Mouse (Mus musculus) retina, postnatal 1 day (tissue): ENCODE measurements around the gene Phlpp2.
A peak's percentile ranks its signal among the peaks of the same experiment; 100 is the strongest.

Experiments used
- DNase-seq: peaks from one replicate; pipeline ENCODE4 v3.0.0-alpha.2; 2012

Gene Phlpp2

DNA sequence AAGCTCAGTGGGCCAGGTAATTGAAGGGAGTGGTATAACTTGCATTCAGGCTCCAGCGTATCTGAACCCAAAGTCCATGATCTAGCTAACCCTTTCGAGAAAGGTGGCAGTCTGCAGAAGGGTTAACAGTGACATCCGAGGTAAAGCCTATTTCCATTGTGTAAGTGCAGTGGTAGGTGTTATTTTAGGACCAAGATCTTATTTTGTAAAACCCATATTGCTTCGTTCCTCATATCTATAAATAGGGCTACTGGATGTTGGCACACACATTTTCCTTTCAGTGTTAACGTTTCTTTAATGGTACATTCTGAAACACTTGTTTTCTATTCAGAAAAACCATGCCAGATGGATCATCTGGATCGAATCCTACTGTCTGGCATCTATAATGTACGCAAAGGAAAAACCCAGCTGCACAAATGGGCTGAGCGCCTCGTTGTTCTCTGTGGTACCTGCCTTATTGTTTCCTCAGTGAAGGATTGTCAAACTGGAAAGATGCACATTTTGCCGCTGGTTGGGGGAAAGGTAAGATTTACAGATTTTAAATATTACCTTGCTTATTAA, 35.6 kb downstream of the Phlpp2 start:
- no peak for DNase-seq

DNA sequence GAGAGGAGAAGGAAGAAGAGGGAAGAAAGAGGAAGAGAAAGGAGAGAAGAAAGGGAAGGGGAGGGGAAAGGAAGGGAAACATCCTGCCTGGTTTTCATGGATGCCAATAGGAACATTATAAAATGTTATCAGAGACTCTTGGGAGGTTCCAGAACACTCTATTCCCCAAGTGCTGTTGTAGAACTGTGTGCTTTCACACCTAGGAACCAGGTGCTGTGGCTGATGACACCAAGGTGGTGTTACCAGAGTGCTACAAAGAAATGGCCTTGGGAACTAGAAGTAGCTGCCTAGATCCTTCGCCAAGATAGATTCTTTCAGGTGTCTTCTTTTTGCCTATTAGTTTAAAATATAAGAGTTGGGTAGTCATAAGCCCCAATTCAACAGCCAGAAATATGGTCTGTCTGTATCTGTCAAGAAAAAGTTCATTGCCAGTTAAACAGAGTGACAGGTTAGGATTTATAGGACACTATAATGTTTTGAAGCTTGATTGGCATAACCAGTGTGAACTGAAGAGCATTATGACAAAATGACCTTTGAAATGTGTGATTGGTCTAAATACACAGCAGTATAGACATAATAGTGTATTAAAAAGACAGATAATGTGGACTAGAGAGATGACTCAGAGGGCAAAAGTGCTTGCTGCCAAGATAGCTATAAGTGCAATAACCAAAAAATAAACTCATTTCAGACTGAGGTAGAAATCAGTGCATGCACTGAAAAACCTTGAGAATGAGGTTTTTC, 36.8 kb downstream of the Phlpp2 start:
- no peak for DNase-seq

DNA sequence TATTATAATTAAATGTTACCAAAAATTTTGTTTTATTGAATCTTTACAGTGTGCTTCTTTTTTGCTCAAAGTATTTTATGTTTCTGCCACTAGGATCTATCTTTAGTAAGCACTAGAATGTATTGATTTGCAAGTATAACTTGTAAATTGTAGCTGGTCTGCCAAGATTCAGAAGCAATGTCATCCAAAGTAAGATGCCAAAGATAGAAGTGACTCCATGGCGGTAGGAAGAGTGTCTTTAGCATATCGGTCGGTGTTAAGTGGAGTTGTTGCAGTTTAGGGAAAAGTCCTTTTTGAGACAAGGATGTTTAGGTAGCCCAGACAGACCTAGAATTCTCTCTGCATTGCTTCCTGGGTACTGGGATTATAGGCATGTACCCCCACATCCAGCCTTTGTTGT, 38.6 kb downstream of the Phlpp2 start:
- DNase-seq: no peak

DNA sequence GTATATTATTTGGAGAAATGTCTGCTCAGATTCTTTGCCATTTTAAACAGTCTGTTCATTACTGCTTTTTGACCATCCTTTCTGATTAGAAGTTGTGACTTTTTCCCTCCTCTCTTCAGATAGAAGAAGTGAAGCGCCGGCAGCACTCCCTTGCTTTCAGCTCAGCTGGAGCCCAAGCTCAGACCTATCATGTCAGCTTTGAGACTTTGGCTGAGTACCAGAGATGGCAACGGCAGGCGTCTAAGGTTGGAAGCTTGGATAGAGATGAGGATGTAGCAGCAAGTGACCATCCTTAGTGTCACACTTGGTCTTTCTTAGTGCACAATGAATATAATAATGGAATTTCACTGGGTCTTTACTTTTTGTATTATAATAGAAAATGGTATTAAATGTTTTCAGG, 39.0 kb downstream of the Phlpp2 start:
- no peak for DNase-seq

DNA sequence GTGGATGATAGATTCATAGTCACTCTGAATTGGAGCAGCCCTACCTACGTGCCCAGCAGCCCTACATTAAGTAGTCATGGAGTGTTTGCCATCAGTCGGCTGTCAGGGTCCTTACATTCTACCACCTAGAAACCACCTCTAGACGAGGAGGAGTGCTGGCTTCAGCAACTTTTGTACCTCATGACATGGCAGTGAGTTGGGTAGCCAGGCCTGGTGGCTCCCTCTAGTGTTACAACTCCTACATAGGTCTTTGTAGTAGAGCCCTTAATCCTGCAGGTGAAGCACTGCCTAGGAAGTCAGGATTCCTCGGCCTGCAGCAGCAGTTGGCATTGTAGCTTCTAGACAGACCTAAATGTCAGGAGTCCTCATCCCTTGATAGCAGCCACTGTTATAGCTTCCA, 48.9 kb downstream of the Phlpp2 start:
- DNase-seq: peak; percentile 62

DNA sequence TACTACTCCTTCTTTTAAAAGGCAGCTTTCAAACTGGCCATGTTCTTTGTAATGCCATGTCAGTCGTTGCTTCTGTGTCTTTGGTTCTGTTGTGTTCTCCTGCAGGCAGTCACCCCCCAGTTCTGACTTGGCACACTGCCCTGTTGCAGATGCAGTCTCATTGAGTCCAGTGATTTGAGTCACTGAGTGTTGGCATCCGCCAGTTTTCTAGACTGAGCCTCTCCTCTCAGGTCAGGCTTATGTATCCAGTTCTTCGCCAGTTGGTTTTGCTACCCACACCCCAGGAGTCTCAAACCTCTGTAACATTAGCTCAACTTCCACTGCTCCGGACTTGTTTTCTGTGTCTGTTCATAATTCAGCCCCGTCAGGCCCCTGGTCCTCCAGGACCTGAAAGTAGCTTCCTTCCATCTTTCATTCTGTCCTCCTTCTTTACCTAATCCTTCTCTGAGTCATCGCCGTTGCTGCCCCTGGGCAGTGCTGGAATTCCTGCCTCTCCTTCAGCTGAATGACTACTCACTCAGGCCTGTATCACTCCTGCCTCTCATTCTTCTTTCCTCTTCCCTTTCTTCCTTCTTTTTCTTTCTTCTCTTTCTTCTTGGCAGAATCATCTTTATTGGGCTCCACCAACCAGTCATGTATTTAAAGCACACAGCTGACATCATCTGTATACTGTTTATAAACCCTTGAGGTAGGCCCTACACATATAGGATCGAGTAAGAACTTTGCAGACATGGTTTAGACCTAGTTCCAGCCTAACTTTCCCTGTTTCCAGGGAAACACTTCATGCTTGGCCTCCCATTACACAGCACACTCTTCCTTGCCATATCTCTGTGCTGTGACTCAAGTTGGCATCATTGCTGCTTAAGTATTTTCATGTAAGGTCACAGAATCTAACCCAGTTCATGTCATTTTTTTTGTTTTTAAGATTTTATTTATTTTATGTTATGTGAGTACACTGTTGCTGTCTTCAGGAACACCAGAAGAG, 52.4 kb downstream of the Phlpp2 start:
- DNase-seq: no peak

DNA sequence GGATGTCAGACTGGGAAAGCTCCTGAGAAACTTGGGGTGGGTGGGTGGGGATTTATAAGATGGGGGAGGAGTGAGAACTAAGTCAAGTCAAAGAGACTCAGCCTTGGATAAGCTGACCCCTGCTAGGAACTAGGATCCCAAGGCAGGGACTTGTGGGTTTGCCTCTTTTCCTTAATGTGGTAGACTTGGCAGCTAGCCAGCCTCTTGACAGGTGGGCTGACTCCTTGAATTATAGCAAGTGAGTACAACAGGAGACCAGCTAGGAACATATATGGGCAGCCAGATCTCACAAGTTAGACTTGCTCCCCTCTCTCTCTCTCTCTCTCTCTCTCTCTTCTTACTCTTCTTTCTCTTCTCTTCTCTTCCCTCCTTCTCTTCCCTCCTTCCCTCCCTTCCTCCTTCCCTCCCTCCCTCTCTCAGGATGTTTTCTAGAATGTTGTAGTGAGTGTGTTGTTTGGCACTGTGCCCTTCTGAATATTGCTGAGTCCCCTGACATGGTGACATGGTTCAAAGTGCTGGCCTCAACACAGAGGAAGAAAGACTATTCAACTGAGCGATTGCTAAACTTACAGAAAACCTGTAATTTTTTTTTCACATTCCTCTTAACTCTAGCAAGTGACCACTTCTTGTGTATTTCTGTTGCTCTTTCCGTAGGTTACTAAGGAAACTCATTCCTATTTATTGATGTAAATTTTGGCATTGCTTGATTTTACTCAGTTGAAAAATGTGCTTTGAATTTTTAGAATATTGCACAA, 73.4 kb downstream of the Phlpp2 start:
- no peak for DNase-seq

DNA sequence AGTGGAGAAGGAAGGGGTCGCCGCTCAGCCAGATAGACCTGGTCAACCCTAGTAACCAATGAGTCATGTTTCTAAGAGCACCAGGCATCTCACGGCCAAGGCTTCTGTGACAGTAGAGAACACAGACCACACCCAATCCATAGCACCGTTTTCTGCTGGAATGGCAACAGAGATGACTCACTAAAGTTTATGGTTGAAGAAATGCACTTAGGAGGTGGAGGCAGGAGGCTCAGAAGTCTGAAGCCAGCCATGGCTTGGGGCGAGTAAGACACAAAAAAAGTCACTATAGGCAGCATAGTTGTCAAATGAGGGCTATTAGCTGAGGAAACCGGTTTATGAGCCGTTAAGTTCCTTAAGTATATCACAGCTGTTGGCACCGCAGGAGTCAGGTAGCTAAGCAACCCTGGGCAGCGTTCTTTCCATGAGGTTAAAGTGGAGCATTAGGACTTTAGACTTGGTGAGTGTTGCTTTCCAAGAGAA, 76.9 kb downstream of the Phlpp2 start:
- peak; percentile 66 for DNase-seq

DNA sequence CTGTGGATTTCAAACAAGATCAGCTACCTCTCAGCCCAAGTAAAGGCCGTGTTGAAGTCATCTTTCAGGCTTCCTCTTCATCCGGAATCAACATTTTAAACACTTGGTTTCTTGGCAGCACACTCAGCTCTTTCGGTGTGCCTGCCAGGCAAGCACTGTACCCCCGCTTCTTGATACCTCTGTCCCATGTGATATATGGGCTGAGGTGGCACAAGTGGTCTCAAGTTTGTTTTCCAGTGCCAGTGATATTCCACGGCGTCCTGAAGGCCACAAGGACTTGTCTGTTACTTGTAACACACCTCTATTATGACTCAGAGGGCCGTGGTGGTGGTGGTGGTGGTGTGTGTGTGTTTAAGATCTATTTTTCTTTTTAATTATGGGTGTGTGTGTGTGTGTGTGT, 77.4 kb downstream of the Phlpp2 start:
- no peak for DNase-seq

DNA sequence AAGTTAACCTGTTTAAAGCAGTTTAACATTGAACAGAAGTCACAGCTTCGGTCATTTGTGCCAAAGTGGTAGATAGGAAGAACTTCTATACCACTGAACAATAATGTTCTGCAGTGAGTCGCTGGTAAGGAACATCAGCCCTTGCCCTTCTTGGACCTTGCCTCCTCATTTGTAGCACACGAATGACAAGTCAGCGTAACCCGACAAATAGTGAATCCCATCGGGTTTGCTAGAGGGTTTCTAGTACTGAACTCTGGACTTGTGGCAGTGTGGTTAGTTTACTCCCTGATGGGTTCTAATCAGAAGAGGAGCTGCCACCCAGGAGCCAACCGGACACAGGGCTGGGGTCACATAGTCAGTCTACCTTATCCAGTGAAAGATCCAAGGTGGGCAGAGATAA, 77.9 kb downstream of the Phlpp2 start:
- no peak for DNase-seq

DNA sequence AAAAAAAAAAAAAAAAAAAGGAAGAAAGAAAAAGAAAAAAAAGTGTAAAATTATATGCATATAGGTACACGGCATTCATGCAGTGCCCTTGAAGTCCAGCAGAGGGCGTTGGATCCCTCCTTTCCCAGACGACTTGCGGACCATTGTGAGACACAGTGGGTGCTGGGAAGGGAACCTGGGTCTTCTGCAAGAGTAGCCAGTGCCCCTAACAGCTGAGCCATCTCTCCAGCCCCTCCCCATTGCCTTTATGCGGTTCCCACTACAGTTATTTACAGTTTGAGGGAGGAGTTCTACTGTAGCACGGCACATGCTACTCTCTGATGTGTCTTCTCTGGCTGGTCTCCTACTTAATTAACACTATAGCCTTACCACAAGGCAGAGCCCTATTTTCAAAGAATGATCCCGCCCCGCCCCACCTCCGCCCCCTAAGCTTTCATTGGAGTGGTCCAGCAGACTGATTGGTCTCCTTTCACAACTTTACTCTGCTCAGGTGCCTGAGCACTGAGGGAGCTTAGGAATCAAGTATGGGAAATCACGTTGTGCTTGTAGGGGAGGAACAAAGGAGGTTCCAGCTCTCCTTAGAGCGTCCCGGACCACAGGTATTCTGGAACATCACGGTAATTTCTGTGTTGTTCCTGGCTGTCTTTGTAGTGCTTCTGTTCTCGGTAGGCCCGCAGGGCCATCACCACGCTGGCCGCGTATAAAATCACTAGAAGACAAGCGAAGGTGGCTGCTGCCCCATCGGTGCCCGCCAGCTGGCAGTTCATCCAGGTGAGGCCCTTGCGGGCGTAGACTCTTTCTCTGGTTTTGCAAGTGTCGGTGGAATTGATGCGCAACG, 79.3 kb downstream of the Phlpp2 start:
- DNase-seq: peak; percentile 67

DNA sequence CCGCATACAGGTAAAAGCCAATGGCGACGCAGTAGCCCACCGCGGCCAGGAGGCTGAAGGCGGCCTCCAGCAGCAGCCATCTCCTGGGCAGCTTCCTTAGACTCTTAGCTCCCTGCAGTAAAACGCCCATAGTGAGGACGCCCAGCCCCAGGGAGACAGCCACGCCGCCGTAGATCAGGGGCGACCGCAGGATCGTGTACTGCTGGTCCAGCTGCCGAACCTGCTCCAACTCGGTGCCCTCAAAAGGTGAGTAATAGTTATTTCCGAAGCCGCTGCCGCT, 79.9 kb downstream of the Phlpp2 start:
- DNase-seq: no peak

DNA sequence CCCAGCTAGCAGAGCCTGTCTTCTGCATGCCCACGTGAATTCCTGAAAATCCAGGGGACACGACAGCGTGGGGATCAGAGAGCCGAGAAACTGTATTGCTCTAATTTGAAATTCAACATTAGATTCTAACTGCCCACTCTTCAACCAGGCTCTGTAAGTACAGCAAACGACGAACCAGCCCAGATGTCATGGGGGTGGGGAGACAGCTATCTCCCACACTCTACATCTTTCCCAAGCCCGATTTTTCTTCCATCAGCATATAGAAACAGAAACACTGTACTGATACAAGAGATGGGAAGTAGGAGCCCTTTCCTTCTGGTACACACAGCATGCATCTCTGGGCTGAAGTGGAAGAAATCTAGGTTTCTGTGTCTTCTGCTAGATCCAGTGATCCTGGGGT, 83.8 kb downstream of the Phlpp2 start:
- DNase-seq: no peak

DNA sequence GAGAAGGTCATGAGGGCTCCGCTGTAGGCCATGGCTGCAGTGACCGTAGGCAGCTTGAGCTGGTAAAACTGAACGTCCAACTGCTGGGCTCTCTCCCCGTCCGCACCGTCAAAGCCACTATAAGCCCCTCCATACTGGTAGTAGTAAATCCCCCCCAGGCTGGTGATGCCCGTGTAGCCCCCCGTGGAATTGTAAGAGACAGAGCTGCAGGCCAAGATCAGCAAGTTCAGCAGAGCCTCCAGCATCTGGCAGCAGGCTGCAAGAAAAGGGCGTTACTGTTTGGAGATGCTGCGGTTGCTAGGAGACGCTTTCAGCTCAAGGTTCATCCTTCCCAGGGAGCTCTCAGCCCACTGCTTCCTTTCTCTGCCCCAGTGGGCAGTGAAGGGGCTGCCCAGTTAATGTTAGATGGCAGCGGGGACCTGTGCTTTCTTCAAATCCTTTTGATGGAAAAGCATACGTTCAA, 86.2 kb downstream of the Phlpp2 start:
- DNase-seq: peak; percentile 88

DNA sequence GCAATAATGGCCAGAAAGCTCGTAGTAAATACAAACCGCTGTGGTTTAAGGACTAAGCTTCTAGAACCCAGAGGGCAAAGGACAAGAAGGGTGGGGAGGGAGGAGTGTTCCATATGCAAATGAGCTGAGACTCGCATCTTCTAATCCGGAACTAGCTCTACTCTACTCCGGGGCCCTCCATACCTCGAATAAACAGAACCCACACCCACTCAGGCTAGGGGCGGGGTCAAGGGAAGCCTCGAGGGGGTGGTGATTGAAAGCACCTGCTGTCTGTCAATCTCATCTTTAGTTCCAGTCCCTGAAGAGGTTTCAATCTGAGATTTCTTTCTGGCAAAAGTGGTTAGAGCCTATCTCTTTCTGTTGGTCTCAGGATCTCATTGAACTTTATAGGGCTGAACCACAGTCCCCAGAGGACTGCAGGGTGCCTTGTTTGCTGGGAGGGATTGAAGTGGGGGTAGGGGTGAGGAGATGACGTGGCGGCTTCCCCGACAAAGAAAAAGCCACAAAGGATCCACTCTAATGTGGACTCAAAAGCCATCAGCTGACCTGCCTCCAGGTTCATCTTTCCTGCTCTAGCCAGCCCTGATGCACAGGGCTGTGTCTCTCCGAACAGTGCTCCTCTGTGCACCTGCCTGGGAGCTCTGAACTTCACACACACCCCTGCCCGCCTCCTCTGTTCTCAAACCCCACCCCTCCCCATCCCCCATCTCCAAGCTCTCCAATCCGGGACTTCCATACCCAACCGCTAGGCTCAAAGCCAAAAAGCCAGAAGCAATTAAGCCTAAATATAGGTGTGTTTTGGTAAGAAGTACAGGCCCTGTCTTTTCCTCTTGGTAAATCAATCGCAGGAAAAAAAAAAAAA, 89.1 kb downstream of the Phlpp2 start:
- peak; percentile 56 for DNase-seq

DNA sequence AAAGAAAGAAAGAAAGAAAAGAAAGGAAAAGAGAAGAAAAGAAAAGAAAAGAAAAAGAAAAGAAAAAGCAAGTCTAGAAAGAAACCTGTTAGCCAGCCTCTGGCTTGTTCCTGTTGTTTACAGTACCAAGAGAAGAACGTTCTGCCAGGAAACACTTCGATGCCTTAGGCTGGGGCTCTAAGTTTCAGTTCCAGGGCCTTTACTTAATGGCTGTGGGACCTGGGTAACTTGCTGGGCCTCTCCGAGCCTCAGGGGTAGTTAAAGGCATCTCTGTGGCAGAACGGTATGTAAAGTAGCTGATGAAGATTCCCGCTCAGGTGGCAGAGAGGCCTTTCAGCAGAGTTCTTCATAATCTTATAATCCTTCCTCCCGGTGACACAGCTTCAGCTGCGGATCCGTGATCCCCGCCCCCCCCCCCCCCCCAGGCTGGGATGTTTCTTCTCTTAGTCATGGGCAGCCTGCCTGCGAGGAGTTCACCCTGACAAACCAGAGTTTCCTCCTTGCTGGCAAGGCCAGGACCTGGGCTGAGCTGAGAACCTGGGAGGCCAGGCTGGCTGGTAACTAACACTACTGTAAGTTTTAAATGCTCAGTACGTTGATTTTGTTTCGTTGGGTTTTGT, 89.8 kb downstream of the Phlpp2 start:
- DNase-seq: no peak

DNA sequence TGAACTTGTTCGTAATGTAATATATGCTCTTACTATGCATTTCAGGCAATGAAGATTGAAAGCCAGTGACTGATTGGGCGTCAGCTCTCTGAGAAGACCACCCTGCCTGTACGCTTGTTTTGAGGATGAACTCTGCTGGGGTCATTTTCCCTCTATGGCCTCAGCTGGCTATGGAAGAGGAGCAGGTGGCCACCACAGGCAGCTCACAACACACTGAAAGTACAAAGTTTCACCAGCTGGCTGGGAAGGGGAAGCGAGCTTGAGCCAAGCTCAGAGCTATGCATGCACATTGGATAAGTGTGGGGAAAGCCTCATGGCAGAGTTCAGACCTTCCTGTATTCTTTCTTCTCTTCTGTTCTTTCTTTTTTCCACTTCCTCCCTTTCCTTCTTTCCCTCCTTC, 90.8 kb downstream of the Phlpp2 start:
- DNase-seq: no peak

DNA sequence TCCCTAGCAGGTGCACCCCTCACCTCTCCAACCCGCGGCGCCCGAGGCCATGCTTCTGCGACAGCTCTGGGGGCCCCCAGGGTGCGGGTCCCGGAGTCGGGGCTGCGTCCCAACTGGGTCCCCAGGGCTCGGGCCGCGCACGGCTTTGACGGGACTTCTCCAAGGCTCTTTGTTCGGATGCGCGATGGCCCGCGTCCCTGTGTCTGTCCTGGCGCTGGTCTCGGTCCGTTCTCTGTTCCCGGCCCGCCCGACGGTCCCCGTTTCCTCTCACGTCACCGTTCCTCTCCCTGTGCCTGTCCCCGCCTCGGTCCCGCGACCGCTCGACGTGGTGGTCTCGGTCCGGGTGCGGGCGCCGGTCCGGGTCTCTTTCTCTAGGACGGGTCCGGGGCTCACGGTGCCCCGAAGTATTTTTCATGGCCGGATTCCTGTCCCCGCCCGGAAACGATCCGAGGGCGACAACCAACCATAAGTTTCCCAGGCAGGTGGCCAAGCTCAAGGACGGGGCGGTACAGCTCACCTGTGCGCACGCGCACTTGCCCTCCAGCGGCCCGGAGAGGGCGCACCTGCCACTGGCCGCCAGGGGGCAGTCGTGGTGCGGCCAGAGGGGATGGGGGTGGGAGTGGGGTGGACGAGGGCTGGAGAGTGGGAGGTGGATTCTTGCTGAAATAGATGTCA, 93.5 kb downstream of the Phlpp2 start, which contains the start of gene Marveld3:
Gene Marveld3, minus strand, starts transcription at position 511 of the 675 bp plus-strand sequence.
- peak; percentile 73 for DNase-seq

DNA sequence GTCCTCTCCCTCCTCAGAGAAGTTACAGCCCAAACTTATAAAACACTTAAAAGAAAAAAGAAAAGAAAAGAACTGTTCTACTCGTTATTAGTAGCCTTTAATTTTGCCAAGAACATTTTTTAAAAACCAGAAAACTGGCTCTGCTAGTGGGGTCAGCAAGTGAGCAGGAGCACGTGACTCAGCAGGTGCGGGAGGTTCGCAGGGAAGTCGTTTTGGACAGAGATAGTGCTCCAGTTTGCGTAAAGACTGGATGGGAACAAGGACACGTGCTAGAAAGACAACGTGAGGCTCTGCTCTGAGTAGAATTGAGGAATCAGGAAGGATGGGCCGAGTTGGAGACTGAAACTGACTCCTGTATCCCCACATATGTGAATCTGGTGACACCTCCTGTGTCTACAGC, 94.6 kb downstream of the Phlpp2 start:
- no peak for DNase-seq

DNA sequence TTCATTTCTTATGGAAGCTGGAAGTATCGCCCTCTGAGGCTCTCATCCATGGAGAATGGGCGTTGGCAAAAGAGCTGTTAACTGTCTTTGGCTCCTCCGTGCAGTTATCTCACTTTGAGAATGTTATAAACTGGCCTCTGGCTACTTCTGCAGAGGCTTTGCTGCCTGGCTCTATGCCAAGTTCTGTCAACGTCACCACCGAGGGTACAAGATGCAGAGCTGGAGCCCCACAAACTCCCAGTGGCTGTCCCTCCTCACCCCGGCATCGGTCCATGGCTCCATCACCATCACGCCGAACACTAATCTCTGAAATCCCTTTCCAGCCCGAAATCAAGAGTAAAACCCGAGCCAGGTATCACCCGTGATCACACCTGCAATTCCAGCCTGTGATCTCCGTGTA, 95.1 kb downstream of the Phlpp2 start:
- no peak for DNase-seq
